Mouse (Mus musculus): ENCODE data around the gene Ak5.

- TF ChIP-seq CTCF (IDR thresholded peaks at IDR 0.05; ENCODE audit: control insufficient read depth, insufficient read depth, insufficient read length), result no peak
- TF ChIP-seq CEBPB (IDR thresholded peaks at IDR 0.05; ENCODE audit: low read depth), result no peak
- no peak for TF ChIP-seq USF1 (IDR thresholded peaks at IDR 0.05; ENCODE audit: low read depth)
- no peak for TF ChIP-seq MAX (IDR thresholded peaks at IDR 0.05)
Observed at GRCm38 (mm10) chr3:152438068-152438467, 230.1 kb downstream of the Ak5 start.
